Mouse (Mus musculus) heart, adult 2 months (tissue): ENCODE measurements around the gene Tns4.

ENCODE experiments used
- CTCF ChIP-seq: fragments of 200-600 bp; IDR thresholded peaks from 2 replicates; pipeline ENCODE4 v1.8.1; 2022; ENCODE audit warnings: antibody characterized with exemption, mild to moderate bottlenecking, moderate library complexity
- POLR2A ChIP-seq: fragments of 200-500 bp; IDR thresholded peaks from 2 replicates; pipeline ENCODE4 v1.6.1; 2011; ENCODE audit warnings: mild to moderate bottlenecking, low read depth, low read length, control low read depth; ENCODE audit not compliant: insufficient read depth

DNA sequence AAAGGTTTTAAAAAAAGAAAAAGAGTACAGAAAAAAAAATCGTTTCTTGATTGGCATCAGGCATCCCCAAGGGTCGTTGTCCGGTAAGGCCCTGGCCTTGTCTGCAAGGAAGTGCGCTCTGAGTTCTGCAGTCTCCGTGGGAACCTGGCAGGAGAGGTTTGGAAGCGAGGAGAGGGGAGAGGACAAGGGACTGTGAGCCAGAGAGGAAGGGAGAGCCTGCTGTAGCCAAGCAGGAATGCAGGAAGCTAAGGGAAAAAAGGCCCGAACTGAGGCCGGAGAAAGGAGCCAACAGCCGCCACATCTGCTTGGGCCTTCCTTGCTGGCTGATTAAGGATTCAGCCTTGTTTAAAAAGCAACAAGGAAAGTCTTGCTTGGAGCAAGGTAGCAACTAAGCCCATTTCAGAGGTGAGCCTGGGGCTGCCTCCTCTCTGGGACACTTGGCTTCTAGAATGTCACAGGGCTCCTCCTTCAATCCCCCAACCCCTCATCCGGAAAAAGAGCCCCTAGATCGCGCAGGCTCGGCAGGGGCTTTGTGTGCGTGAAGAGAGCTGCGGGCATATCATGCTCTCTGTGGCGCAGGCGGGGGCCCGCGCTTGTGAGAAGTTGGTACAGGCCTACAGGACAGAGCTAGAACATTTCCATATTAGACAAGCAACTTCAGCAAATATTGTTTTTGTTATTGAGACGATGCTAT lies 31.6 kb upstream of the Tns4 start:
- no peak for TF ChIP-seq POLR2A
- TF ChIP-seq CTCF = no peak
